Mouse (Mus musculus): ENCODE data around the gene Abcc9.
"Not testable (repeated sequence)": the region's sequence is repeated elsewhere in the genome, so short reads cannot be mapped to it uniquely, and the experiment has no call there.

Gene Abcc9

GRCm38 (mm10) chr6:142703441-142703930 lies 1.4 kb upstream of the Abcc9 start:
- ATAC-seq (ENCODE audit: low TSS enrichment), result no peak

- no peak for ATAC-seq (ENCODE audit: low TSS enrichment)
Measured at GRCm38 (mm10) chr6:142701161-142701560, 954 bp downstream of the Abcc9 start.

- ATAC-seq (ENCODE audit: low TSS enrichment), result no peak
Measured at GRCm38 (mm10) chr6:142700753-142701152, 1.4 kb downstream of the Abcc9 start.

- no peak for ATAC-seq (ENCODE audit: low TSS enrichment)
Measured at GRCm38 (mm10) chr6:142692085-142692484, 10.0 kb downstream of the Abcc9 start.

GRCm38 (mm10) chr6:142689673-142690072 lies 12.4 kb downstream of the Abcc9 start:
- no peak for ATAC-seq (ENCODE audit: low TSS enrichment)

GRCm38 (mm10) chr6:142682985-142683691 lies 19.0 kb downstream of the Abcc9 start:
- peak; percentile 81 for ATAC-seq (ENCODE audit: low TSS enrichment)

GRCm38 (mm10) chr6:142670021-142670420 lies 32.1 kb downstream of the Abcc9 start:
- ATAC-seq (ENCODE audit: low TSS enrichment), result no peak

DNA sequence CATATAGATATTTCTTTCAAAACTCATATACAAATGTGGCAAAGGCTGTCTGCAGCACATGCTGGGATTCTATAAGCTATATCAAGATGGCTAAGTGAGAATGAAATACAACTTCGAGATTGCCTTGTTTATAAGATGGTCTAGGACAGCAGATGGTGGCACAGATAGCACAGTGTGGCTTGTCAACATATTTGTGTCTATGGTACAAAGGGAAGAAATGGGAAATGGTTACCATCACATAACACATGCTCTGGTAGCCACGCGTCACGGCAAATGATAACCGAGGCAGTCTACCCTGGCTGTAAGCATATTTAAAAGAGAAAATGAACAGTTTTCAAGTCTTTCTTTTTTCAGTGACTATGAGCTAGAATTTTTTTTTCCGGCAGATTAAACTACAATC lies 32.8 kb downstream of the Abcc9 start:
- ATAC-seq (ENCODE audit: low TSS enrichment), result peak; percentile 13; the same call in 1 of the 2 replicates

GRCm38 (mm10) chr6:142668831-142669230 lies 33.3 kb downstream of the Abcc9 start:
- no peak for ATAC-seq (ENCODE audit: low TSS enrichment)

DNA sequence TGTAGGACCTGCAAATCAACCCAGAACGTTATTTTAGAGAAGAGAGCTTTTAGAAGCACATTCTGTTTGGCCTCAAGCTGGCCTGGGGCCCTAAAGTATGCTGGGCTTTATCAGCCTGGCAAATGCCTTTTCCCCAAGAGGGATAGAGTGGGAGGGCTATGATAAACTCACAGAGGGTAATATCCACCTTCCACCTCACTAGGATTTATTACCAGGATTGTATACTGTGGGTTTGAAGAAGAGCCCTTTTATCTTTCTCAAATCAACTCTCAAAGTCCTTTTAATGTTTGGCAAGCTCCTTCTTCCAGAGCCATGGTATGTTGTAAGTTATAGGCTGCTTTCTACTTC lies 33.7 kb downstream of the Abcc9 start:
- no peak for ATAC-seq (ENCODE audit: low TSS enrichment)

GRCm38 (mm10) chr6:142667701-142668418 lies 34.3 kb downstream of the Abcc9 start:
- ATAC-seq (ENCODE audit: low TSS enrichment), result no peak

GRCm38 (mm10) chr6:142662056-142662455 lies 40.1 kb downstream of the Abcc9 start:
- not testable (repeated sequence) for ATAC-seq (ENCODE audit: low TSS enrichment)

DNA sequence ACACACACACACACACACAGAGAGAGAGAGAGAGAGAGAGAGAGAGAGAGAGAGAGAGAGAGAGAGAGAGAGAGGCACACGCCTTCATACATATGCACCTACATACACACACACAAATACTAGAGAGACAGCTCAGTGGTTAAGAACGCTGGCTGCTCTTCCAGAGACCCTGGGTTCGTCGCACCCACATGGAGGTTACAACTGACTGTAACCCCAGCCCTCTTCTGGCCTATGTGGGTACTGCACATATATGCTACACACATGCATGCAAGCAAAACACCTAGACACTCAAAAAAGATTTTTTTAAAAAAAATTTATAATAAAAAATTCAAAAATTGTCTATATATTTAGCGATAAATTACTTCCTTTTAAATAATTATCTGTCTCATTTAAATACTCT lies 43.1 kb downstream of the Abcc9 start:
- no peak for ATAC-seq (ENCODE audit: low TSS enrichment)

GRCm38 (mm10) chr6:142654561-142654960 lies 47.6 kb downstream of the Abcc9 start:
- ATAC-seq (ENCODE audit: low TSS enrichment), result no peak

- ATAC-seq (ENCODE audit: low TSS enrichment), result no peak
Measured at GRCm38 (mm10) chr6:142652175-142652574, 49.9 kb downstream of the Abcc9 start.

DNA sequence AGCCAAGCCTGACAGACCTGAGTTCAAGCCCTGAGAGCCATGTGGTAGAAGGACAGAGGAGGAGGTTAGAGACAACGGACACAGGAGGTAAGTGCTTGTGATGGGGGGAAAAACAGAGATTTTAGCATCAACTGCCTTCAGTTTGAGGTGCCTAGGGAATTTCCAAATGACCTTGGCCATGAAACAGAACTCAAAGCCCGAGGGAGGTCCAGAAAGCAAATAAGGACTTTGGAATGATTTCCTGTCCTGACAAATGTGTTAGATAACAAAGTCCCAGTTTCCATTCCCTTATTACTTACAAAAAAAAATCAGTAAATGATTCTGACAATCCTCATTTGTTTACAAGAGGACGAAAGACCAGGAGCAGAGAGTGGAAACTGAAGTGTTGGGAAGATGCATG lies 52.8 kb downstream of the Abcc9 start:
- ATAC-seq (ENCODE audit: low TSS enrichment), result no peak

DNA sequence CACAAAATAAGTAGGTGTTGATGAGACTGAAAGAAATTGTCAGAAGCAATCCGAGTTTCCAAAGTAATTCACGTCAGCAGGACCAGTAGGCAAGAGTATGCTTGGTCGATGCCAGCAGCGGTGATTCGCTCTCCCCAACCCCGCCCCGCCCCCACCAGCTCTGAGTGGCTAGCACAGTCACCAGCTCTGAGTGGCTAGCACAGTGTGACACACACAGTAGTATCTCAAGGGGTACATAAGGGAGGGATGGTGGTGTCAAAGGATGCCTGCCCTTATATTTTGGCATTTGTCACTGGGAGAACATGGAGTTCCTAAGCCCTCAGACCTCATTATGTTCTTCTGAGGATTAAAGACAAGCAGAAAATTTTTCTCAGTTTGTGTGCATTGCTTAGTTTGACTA lies 56.6 kb downstream of the Abcc9 start:
- ATAC-seq (ENCODE audit: low TSS enrichment), result no peak

GRCm38 (mm10) chr6:142639301-142639700 lies 62.8 kb downstream of the Abcc9 start:
- no peak for ATAC-seq (ENCODE audit: low TSS enrichment)

DNA sequence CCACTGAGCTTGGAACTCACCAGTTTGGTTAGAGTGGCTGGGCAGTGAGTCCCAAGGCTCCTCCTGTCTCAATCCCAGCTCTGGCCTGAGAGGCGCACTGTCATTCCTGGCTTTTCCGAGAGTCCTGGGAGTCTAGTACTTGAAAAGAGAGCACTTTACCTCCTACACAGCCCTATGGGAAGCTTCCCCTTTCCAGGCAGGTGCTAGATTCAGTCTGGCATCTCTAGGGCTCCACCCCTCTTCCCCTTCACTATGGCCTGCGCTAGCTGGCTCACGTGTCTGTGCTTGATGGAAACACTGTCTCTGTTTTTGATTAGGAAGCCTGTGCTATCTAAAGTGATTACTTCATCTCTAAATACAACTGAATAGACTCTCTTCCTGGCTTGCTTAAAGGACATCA lies 66.5 kb downstream of the Abcc9 start:
- no peak for ATAC-seq (ENCODE audit: low TSS enrichment)

- no peak for ATAC-seq (ENCODE audit: low TSS enrichment)
Measured at GRCm38 (mm10) chr6:142635185-142635583, 66.9 kb downstream of the Abcc9 start.

- ATAC-seq (ENCODE audit: low TSS enrichment), result no peak
Measured at GRCm38 (mm10) chr6:142634530-142635184, 67.5 kb downstream of the Abcc9 start.

- no peak for ATAC-seq (ENCODE audit: low TSS enrichment)
Measured at GRCm38 (mm10) chr6:142623351-142623750, 78.8 kb downstream of the Abcc9 start.

GRCm38 (mm10) chr6:142616659-142617058 lies 85.5 kb downstream of the Abcc9 start:
- no peak for ATAC-seq (ENCODE audit: low TSS enrichment)
